Mouse (Mus musculus) erythroblast, embryonic 14.5 days (primary cell): ENCODE results near the gene Eif5b.

Source experiments
- GATA1 ChIP-seq: IDR thresholded peaks from 2 replicates; pipeline ENCODE4 v1.6.1; 2012; ENCODE audit warnings: low read length, inconsistent platforms, mixed read lengths
- TAL1 ChIP-seq: IDR thresholded peaks from 3 replicates; pipeline ENCODE4 v1.6.1; 2012; ENCODE audit warnings: low read length, inconsistent platforms, mixed read lengths

DNA sequence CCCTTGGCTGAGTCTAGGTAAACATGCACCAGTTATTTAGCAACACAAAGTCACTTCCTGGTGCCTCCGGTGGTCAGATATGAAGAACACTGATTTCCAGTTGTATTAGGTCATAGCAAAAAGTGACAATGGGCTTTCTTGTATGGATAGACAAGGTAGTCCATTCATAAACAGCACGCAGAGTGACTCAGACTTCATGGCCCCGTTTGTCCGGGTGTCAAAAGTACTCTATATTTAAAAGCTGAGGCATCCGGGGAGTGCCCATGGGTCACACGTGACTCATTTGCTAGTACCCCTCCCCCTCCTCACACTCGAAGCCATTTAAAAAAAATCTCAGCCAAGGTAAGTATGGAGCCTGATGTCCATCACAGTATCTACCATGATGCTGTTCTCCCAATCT is 43.0 kb upstream of the Eif5b start:
- TF ChIP-seq GATA1 (no peak), TAL1 (no peak)
